Mouse (Mus musculus) granulocyte monocyte progenitor cell, adult 5-6 weeks (primary cell): ENCODE measurements around the gene Gps2. TPM values are rescaled to one million over a fixed set of nuclear protein-coding genes. Genes with fewer than 3 reads are reported as not detected.
"Not testable (repeated sequence)": the region's sequence is repeated elsewhere in the genome, so short reads cannot be mapped to it uniquely, and the experiment has no call there.

Experiments
- ATAC-seq: replicated peaks from 2 replicates; pipeline ENCODE4 v1.8.0; 2016; ENCODE audit warnings: mild to moderate bottlenecking, moderate TSS enrichment, inconsistent platforms; ENCODE audit not compliant: poor library complexity, severe bottlenecking
- total RNA-seq, 2 experiments: library from RNA; stranded (forward) in 1 of 2; stranded (reverse) in 1 of 2; fragments of 200-712, 200-1000 nt in 1 of 2; fragments of >200 nt in 1 of 2; fragmentation: Nextera tagmentation in 1 of 2; gene quantifications; 2 replicates each; pipeline ENCODE4 v1.2.3; 2014 to 2017

Gene Gps2
- total RNA-seq, 2 experiments from 2014 or later, result 58.2 to 71.5 TPM

DNA sequence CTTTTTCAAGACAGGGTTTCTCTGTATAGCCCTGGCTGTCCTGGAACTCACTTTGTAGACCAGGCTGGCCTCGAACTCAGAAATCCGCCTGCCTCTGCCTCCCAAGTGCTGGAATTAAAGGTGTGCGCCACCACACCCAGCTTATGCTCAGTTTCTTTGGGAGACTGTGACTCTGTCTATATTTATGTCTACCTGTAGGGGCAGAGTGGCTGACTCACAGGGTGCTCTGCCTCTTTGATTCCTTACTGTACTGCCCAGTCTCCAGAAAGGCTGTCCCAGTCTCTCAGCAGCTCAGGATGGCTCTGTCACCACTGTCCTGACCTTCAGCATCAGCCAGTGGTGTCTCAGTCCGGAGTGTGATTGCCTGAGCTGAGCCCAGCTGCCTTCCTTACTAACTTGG, 41.9 kb downstream of the Gps2 start:
- ATAC-seq, result not testable (repeated sequence)

DNA sequence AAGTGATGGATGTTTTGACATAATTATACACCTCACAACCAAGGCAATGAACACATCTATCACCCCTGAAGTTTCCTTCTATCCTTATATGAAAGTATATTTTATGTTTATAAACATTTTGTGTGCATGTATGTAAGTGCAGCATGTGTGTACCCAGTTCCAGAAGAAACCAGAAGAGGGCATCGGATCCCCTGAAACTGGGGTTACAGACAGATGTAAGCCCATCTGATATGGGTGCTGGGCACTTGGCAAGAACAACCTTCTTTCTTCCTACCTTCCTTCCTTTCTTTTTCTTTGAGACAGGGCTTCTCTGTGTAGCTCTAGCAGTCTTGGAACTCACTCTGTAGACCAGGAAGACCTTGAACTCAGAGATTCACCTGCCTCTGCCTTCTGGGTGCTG, 42.5 kb downstream of the Gps2 start:
- ATAC-seq, result no peak

DNA sequence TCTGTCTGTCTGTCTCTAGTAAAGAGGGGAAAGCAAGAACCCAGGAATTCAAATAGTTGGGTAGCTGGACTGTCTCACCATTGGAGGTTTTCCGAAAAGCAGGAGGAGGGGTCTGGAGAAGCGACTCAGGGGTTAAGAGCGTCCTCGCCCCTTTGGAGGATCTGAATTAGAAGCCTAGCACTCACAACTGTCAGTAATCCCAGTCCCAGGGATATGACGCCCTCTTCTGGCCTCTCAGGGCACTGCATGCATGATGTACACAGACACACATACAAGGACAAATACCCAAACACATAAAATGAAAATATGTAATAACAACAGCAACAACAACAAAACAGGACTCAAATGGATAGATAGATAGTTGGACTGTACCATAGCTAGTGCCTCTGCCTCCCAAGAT, 46.9 kb downstream of the Gps2 start:
- ATAC-seq, result 0 out of 2 replicates have a peak, but pooled peaks have one; percentile 27

DNA sequence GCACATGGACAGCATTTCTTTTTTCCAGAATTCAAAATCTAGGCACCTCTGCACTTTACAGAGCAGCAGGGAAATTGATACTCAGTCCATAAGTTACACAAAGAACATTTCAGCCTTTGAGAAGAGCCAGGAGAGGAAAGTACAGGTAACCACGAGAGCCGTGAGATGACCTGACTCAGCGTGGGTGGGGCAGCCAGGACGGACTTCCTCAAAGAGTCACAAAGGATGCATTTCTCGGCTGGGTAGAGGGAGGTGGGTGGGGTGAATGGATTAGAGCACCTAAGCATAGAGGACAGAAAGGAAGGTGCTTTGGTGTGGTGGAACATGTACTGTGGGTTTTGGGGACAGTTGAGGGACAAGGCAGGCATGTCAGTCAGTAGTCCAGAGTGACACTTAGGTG, 48.2 kb downstream of the Gps2 start:
- ATAC-seq, result peak; percentile 42

DNA sequence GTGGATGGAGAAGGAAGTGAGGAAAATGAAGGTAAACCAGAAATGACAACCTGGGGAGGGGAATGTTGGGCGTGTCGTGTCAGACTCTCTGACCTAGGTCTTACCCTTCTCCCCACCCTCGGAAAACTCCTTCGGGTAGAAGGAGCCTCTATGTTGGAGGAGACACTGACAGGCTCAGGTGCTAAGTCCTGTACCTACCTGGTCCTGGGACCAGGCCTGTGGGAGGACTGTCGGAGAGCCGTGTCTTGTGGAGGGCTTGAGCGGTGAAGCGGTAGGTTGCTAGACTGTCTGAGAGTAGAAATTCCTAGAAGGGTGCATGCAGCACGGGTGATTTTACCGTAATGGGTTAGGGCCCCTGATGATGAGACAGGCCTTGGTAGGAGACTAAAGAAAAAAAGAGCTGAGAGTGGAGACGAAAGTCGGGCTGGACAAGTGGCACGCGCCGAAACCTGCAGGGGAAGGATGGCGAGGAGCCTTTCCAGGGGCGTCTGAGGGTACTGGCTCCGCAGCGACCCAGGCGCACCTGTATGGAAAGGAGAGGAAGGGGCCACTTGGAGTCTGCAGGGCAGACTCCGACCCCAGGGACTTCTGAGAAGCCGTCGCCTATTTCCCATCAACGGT, 51.1 kb downstream of the Gps2 start, which contains the start of gene Cldn7:
TSS of gene Cldn7 (plus strand) at position 130 of the 621 bp plus-strand sequence.
- no peak for ATAC-seq

DNA sequence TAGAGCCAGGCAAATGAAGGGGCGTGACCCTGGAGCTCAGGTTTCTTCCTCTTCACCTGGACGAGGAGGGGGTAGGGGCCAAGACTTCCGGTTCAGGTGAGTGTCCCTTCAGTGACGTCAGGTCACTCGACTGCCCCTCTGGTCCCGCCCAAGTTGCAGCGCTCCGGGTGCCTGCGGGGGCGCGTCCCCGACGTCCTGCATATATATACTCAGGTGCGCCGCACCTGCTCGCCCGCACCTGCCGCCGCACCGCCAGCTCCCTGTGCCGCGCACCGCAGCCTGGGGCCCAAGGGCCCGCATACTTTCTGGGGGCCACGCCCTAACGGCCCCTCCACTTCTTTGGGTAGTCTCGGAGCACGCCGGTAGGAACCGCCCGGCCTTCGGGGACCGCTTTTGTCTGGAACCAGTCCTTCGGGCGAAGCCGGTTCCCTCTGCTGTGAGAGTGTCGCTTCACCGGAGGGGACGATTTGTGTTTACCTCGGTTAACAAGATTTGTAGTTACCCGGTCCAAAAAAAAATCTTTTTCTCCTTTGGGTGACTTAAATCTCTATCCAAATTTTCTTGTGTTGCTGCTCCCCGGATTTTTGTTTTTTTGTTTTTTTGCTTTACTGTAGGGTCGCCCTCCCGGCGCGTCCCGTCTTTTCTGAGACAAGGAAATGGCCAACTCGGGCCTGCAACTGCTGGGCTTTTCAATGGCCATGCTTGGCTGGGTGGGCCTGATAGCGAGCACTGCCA, 51.8 kb downstream of the Gps2 start:
- ATAC-seq, result no peak

Other genes with a start within 250 kb of the Gps2 start
Only the 30 nearest of the 39 such genes appear.
- 153 and 165 TPM in 2 replicates for gene Polr2a, start 155.3 kb upstream of the Gps2 start, total RNA-seq (2014; fragmentation: Nextera tagmentation)
- gene Polr2a, start 155.3 kb upstream of the Gps2 start, total RNA-seq (2017), result 30.2 and 38.5 TPM in 2 replicates
- not detected in 2 replicates for gene Slc35g3, start 151.9 kb upstream of the Gps2 start, total RNA-seq (2014; fragmentation: Nextera tagmentation)
- not detected in 2 replicates for gene Slc35g3, start 151.9 kb upstream of the Gps2 start, total RNA-seq (2017)
- gene Zbtb4, start 148.0 kb upstream of the Gps2 start, total RNA-seq (2014; fragmentation: Nextera tagmentation), result 1.8 and 2.1 TPM in 2 replicates
- 0.26 and 0.43 TPM in 2 replicates for gene Zbtb4, start 148.0 kb upstream of the Gps2 start, total RNA-seq (2017)
- not detected in 2 replicates for gene Chrnb1, start 117.9 kb upstream of the Gps2 start, total RNA-seq (2014; fragmentation: Nextera tagmentation)
- gene Chrnb1, start 117.9 kb upstream of the Gps2 start, total RNA-seq (2017), result 0.82 TPM in 1 of 2 replicates, not detected in the other
- 1.6 and 2.9 TPM in 2 replicates for gene Fgf11, start 112.0 kb upstream of the Gps2 start, total RNA-seq (2014; fragmentation: Nextera tagmentation)
- gene Fgf11, start 112.0 kb upstream of the Gps2 start, total RNA-seq (2017), result not detected in 2 replicates
- gene Tmem102, start 108.3 kb upstream of the Gps2 start, total RNA-seq (2014; fragmentation: Nextera tagmentation), result not detected in 2 replicates
- gene Tmem102, start 108.3 kb upstream of the Gps2 start, total RNA-seq (2017), result not detected in 2 replicates
- not detected in 2 replicates for gene Gm39566, start 98.6 kb upstream of the Gps2 start, total RNA-seq (2014; fragmentation: Nextera tagmentation)
- gene Gm39566, start 98.6 kb upstream of the Gps2 start, total RNA-seq (2017), result not detected in 2 replicates
- gene Spem2, start 95.4 kb upstream of the Gps2 start, total RNA-seq (2014; fragmentation: Nextera tagmentation), result not detected in 2 replicates
- gene Spem2, start 95.4 kb upstream of the Gps2 start, total RNA-seq (2017), result not detected in 2 replicates
- not detected in 2 replicates for gene Spem1, start 91.7 kb upstream of the Gps2 start, total RNA-seq (2014; fragmentation: Nextera tagmentation)
- gene Spem1, start 91.7 kb upstream of the Gps2 start, total RNA-seq (2017), result not detected in 2 replicates
- gene Nlgn2, start 76.1 kb upstream of the Gps2 start, total RNA-seq (2014; fragmentation: Nextera tagmentation), result 13.5 and 33.1 TPM in 2 replicates
- gene Nlgn2, start 76.1 kb upstream of the Gps2 start, total RNA-seq (2017), result 4.0 and 7.4 TPM in 2 replicates
- gene Tmem256, start 75.4 kb upstream of the Gps2 start, total RNA-seq (2014; fragmentation: Nextera tagmentation), result 294 and 359 TPM in 2 replicates
- 118 and 164 TPM in 2 replicates for gene Tmem256, start 75.4 kb upstream of the Gps2 start, total RNA-seq (2017)
- 108 and 109 TPM in 2 replicates for gene Plscr3, start 67.5 kb upstream of the Gps2 start, total RNA-seq (2014; fragmentation: Nextera tagmentation)
- 24.9 and 25.2 TPM in 2 replicates for gene Plscr3, start 67.5 kb upstream of the Gps2 start, total RNA-seq (2017)
- 0.60 TPM in 1 of 2 replicates, not detected in the other for gene Tnk1, start 55.2 kb upstream of the Gps2 start, total RNA-seq (2014; fragmentation: Nextera tagmentation)
- gene Tnk1, start 55.2 kb upstream of the Gps2 start, total RNA-seq (2017), result not detected in 2 replicates
- gene Tmem95, start 35.9 kb upstream of the Gps2 start, total RNA-seq (2014; fragmentation: Nextera tagmentation), result not detected in 2 replicates
- gene Tmem95, start 35.9 kb upstream of the Gps2 start, total RNA-seq (2017), result not detected in 2 replicates
- 0.41 and 4.2 TPM in 2 replicates for gene Kctd11, start 32.5 kb upstream of the Gps2 start, total RNA-seq (2014; fragmentation: Nextera tagmentation)
- 1.1 and 2.6 TPM in 2 replicates for gene Kctd11, start 32.5 kb upstream of the Gps2 start, total RNA-seq (2017)
- 52.4 and 65.1 TPM in 2 replicates for gene Acap1, start 18.3 kb upstream of the Gps2 start, total RNA-seq (2014; fragmentation: Nextera tagmentation)
- 47.0 and 50.7 TPM in 2 replicates for gene Acap1, start 18.3 kb upstream of the Gps2 start, total RNA-seq (2017)
- 1.3 and 3.5 TPM in 2 replicates for gene 2810408A11Rik, start 12.9 kb upstream of the Gps2 start, total RNA-seq (2014; fragmentation: Nextera tagmentation)
- gene 2810408A11Rik, start 12.9 kb upstream of the Gps2 start, total RNA-seq (2017), result 3.6 and 6.4 TPM in 2 replicates
- gene Neurl4, start 12.8 kb upstream of the Gps2 start, total RNA-seq (2014; fragmentation: Nextera tagmentation), result 32.0 and 38.9 TPM in 2 replicates
- 20.7 and 27.5 TPM in 2 replicates for gene Neurl4, start 12.8 kb upstream of the Gps2 start, total RNA-seq (2017)
- 1,453 and 1,476 TPM in 2 replicates for gene Eif5a, start 8.1 kb downstream of the Gps2 start, total RNA-seq (2014; fragmentation: Nextera tagmentation)
- 890 and 976 TPM in 2 replicates for gene Eif5a, start 8.1 kb downstream of the Gps2 start, total RNA-seq (2017)
- gene Ybx2, start 21.9 kb downstream of the Gps2 start, total RNA-seq (2014; fragmentation: Nextera tagmentation), result not detected in 2 replicates
- 2.1 TPM in 1 of 2 replicates, not detected in the other for gene Ybx2, start 21.9 kb downstream of the Gps2 start, total RNA-seq (2017)
- gene Slc2a4, start 34.3 kb downstream of the Gps2 start, total RNA-seq (2014; fragmentation: Nextera tagmentation), result not detected in 2 replicates
- gene Slc2a4, start 34.3 kb downstream of the Gps2 start, total RNA-seq (2017), result not detected in 2 replicates
- not detected in 2 replicates for gene Cldn7, start 50.9 kb downstream of the Gps2 start, total RNA-seq (2014; fragmentation: Nextera tagmentation)
- not detected in 2 replicates for gene Cldn7, start 50.9 kb downstream of the Gps2 start, total RNA-seq (2017)
- 191 and 254 TPM in 2 replicates for gene Ctdnep1, start 67.3 kb downstream of the Gps2 start, total RNA-seq (2014; fragmentation: Nextera tagmentation)
- gene Ctdnep1, start 67.3 kb downstream of the Gps2 start, total RNA-seq (2017), result 19.3 and 23.8 TPM in 2 replicates
- gene Elp5, start 68.6 kb downstream of the Gps2 start, total RNA-seq (2014; fragmentation: Nextera tagmentation), result 59.4 and 70.0 TPM in 2 replicates
- gene Elp5, start 68.6 kb downstream of the Gps2 start, total RNA-seq (2017), result 58.2 and 77.5 TPM in 2 replicates
- gene Gabarap, start 77.3 kb downstream of the Gps2 start, total RNA-seq (2014; fragmentation: Nextera tagmentation), result 288 and 367 TPM in 2 replicates
- 239 and 250 TPM in 2 replicates for gene Gabarap, start 77.3 kb downstream of the Gps2 start, total RNA-seq (2017)
- gene Phf23, start 81.9 kb downstream of the Gps2 start, total RNA-seq (2014; fragmentation: Nextera tagmentation), result 41.7 and 45.8 TPM in 2 replicates
- gene Phf23, start 81.9 kb downstream of the Gps2 start, total RNA-seq (2017), result 30.2 and 32.3 TPM in 2 replicates
- gene Dvl2, start 86.7 kb downstream of the Gps2 start, total RNA-seq (2014; fragmentation: Nextera tagmentation), result 4.6 and 24.5 TPM in 2 replicates
- gene Dvl2, start 86.7 kb downstream of the Gps2 start, total RNA-seq (2017), result 16.1 and 18.0 TPM in 2 replicates
- gene Acadvl, start 101.5 kb downstream of the Gps2 start, total RNA-seq (2014; fragmentation: Nextera tagmentation), result 39.7 and 55.8 TPM in 2 replicates
- 40.3 and 42.1 TPM in 2 replicates for gene Acadvl, start 101.5 kb downstream of the Gps2 start, total RNA-seq (2017)
- 11.4 and 12.3 TPM in 2 replicates for gene Dlg4, start 103.1 kb downstream of the Gps2 start, total RNA-seq (2014; fragmentation: Nextera tagmentation)
- gene Dlg4, start 103.1 kb downstream of the Gps2 start, total RNA-seq (2017), result 1.3 and 3.5 TPM in 2 replicates
- not detected in 2 replicates for gene Asgr1, start 140.2 kb downstream of the Gps2 start, total RNA-seq (2014; fragmentation: Nextera tagmentation)
- gene Asgr1, start 140.2 kb downstream of the Gps2 start, total RNA-seq (2017), result not detected in 2 replicates